19 mouse cellular contexts compared by ENCODE assay signal in genomic region chr4:45757941-45758340, GRCm38 (mm10). TPM values are rescaled to one million over a fixed set of nuclear protein-coding genes. Genes with fewer than 3 reads are reported as not detected.
A peak's percentile ranks its signal among the peaks of the same experiment; 100 is the strongest.
DNase-seq lines count a peak whose midpoint lies in the region; ATAC-seq lines count a peak whose summit lies in the region.
"Had no signal": no experiment of that assay in that cellular context is flagged by ENCODE, and none has a peak within 500 bp of the region (broad histone marks: within the 10 kb centered on the region; RNA-seq: fewer than 3 reads in every experiment).

No protein-coding gene starts in this region.

- no peak overlapping the region for H3K4me2 ChIP-seq in heart, embryonic 12.5 days
- H3K4me2 ChIP-seq in heart, embryonic 11.5 days, result no peak overlapping the region
- H3K4me2 ChIP-seq in kidney, embryonic 14.5 days (replicated peaks; ENCODE audit: low read depth, low read length), result no peak overlapping the region
- H3K4me2 ChIP-seq in midbrain, embryonic 15.5 days, result no peak overlapping the region
- H3K4me2 ChIP-seq: embryonic facial prominence, embryonic 13.5 days; heart, embryonic 13.5 days; hindbrain, embryonic 15.5 days had no signal

- peak overlapping the region; percentile 32; the same call in 1 of the 2 replicates for H3K9ac ChIP-seq in heart, embryonic 12.5 days
- no peak overlapping the region for H3K9ac ChIP-seq in heart, embryonic 11.5 days (ENCODE audit: low read depth, low read length)
- H3K9ac ChIP-seq in kidney, embryonic 14.5 days (ENCODE audit: low read depth, low read length), result no peak overlapping the region
- H3K9ac ChIP-seq in midbrain, embryonic 15.5 days, result 0 out of 2 replicates have a peak overlapping the region, but pooled peaks have one; percentile 1
- H3K9ac ChIP-seq: embryonic facial prominence, embryonic 13.5 days; heart, embryonic 13.5 days; hindbrain, embryonic 15.5 days had no signal

- 58% methylated on average over 5 of the region's 5 CpGs for WGBS in heart, embryonic 12.5 days
- 51% methylated on average over 5 of the region's 5 CpGs for WGBS in heart, embryonic 11.5 days (ENCODE audit: insufficient replicate concordance)
- WGBS in kidney, embryonic 14.5 days, result 13% methylated on average over 5 of the region's 5 CpGs
- WGBS in midbrain, embryonic 15.5 days, result 54% methylated on average over 5 of the region's 5 CpGs
- 70% methylated on average over 5 of the region's 5 CpGs for WGBS in midbrain, embryonic 10.5 days
- WGBS in limb, embryonic 10.5 days, result 29% methylated on average over 5 of the region's 5 CpGs

- H3K4me3 ChIP-seq in heart, embryonic 12.5 days, result no peak overlapping the region
- no peak overlapping the region for H3K4me3 ChIP-seq in heart, embryonic 11.5 days (ENCODE audit: low read depth, low read length)
- no peak overlapping the region for H3K4me3 ChIP-seq in kidney, embryonic 14.5 days (ENCODE audit: low read length)
- no peak overlapping the region for H3K4me3 ChIP-seq in midbrain, embryonic 15.5 days
- no peak overlapping the region for H3K4me3 ChIP-seq in midbrain, embryonic 10.5 days
- no peak overlapping the region for H3K4me3 ChIP-seq in limb, embryonic 10.5 days
- H3K4me3 ChIP-seq: embryonic facial prominence, embryonic 13.5 days; heart, embryonic 13.5 days; hindbrain, embryonic 15.5 days had no signal

- H3K9me3 ChIP-seq in heart, embryonic 12.5 days (replicated peaks), result no peaks in the 10 kb centered on the region
- no peaks in the 10 kb centered on the region for H3K9me3 ChIP-seq in heart, embryonic 11.5 days (replicated peaks; ENCODE audit: control insufficient read depth, low read length)
- no peaks in the 10 kb centered on the region for H3K9me3 ChIP-seq in kidney, embryonic 14.5 days (ENCODE audit: control insufficient read depth, low read length)
- H3K9me3 ChIP-seq in midbrain, embryonic 15.5 days, result no peaks in the 10 kb centered on the region
- H3K9me3 ChIP-seq in midbrain, embryonic 10.5 days (replicated peaks), result no peaks in the 10 kb centered on the region; the same call in 1 of the 2 replicates
- H3K9me3 ChIP-seq in limb, embryonic 10.5 days (replicated peaks), result no peaks in the 10 kb centered on the region
- H3K9me3 ChIP-seq: embryonic facial prominence, embryonic 13.5 days; heart, embryonic 13.5 days; hindbrain, embryonic 15.5 days had no signal

- ATAC-seq in heart, embryonic 12.5 days (ENCODE audit: insufficient number of reproducible peaks, low FRiP score), result no peak
- no peak for ATAC-seq in heart, embryonic 11.5 days (replicated peaks; ENCODE audit: insufficient number of reproducible peaks, low FRiP score, low TSS enrichment)
- ATAC-seq in kidney, embryonic 14.5 days (ENCODE audit: low FRiP score, low TSS enrichment), result 0 out of 2 replicates have a peak, but pooled peaks have one; percentile 43
- no peak for ATAC-seq in midbrain, embryonic 15.5 days (replicated peaks)
- ATAC-seq: forebrain, embryonic 16.5 days had no signal

- H3K27me3 ChIP-seq in heart, embryonic 12.5 days (replicated peaks), result peaks cover 9% of the 10 kb centered on the region; the same call in 1 of the 2 replicates
- peaks cover 2% of the 10 kb centered on the region for H3K27me3 ChIP-seq in heart, embryonic 11.5 days (ENCODE audit: control insufficient read depth, insufficient read depth, low read length)
- H3K27me3 ChIP-seq in kidney, embryonic 14.5 days (ENCODE audit: control insufficient read depth, insufficient read depth, low read length), result no peaks in the 10 kb centered on the region
- peaks cover 2% of the 10 kb centered on the region; the same call in 1 of the 2 replicates for H3K27me3 ChIP-seq in midbrain, embryonic 15.5 days (replicated peaks)
- peaks cover 99% of the 10 kb centered on the region for H3K27me3 ChIP-seq in midbrain, embryonic 10.5 days (ENCODE audit: low read depth, poor library complexity, severe bottlenecking)
- H3K27me3 ChIP-seq in limb, embryonic 10.5 days (ENCODE audit: low read depth, poor library complexity, severe bottlenecking), result peaks cover 20% of the 10 kb centered on the region
- H3K27me3 ChIP-seq: hindbrain, embryonic 15.5 days had no signal

- H3K4me1 ChIP-seq in heart, embryonic 12.5 days (replicated peaks), result peaks cover 17% of the 10 kb centered on the region
- H3K4me1 ChIP-seq in heart, embryonic 11.5 days (ENCODE audit: control insufficient read depth, insufficient read depth, low read length), result peaks cover 10% of the 10 kb centered on the region
- H3K4me1 ChIP-seq in kidney, embryonic 14.5 days (ENCODE audit: control insufficient read depth, insufficient read depth, low read length), result peaks cover 24% of the 10 kb centered on the region; the same call in 1 of the 2 replicates
- H3K4me1 ChIP-seq in midbrain, embryonic 15.5 days, result peaks cover 39% of the 10 kb centered on the region
- peaks cover 39% of the 10 kb centered on the region for H3K4me1 ChIP-seq in midbrain, embryonic 10.5 days
- H3K4me1 ChIP-seq in limb, embryonic 10.5 days, result peaks cover 57% of the 10 kb centered on the region

- no peaks in the 10 kb centered on the region for H3K36me3 ChIP-seq in heart, embryonic 12.5 days
- no peaks in the 10 kb centered on the region for H3K36me3 ChIP-seq in heart, embryonic 11.5 days (ENCODE audit: control insufficient read depth, insufficient read depth, low read length)
- H3K36me3 ChIP-seq in kidney, embryonic 14.5 days (ENCODE audit: control insufficient read depth, insufficient read depth, low read length), result no peaks in the 10 kb centered on the region
- H3K36me3 ChIP-seq in midbrain, embryonic 15.5 days (replicated peaks), result no peaks in the 10 kb centered on the region
- no peaks in the 10 kb centered on the region for H3K36me3 ChIP-seq in midbrain, embryonic 10.5 days
- no peaks in the 10 kb centered on the region for H3K36me3 ChIP-seq in limb, embryonic 10.5 days
- H3K36me3 ChIP-seq: embryonic facial prominence, embryonic 13.5 days; heart, embryonic 13.5 days; hindbrain, embryonic 15.5 days had no signal

- DNase-seq in kidney, adult 8-10 months, result no peak
- DNase-seq in midbrain, embryonic 10.5 days (ENCODE audit: low spot score), result no peak
- DNase-seq in limb, embryonic 10.5 days (ENCODE audit: low spot score), result no peak
- no peak for DNase-seq in lung, postnatal 36 days
- DNase-seq: adrenal gland, adult 2 months; adrenal gland, postnatal 25 days; cerebellum, adult 18-20 months; cerebellum, postnatal 36 days; gastrocnemius, postnatal 10 days; heart, adult 18-20 months; heart, postnatal 4 days had no signal

- H3K27ac ChIP-seq in heart, embryonic 12.5 days (ENCODE audit: poor library complexity, severe bottlenecking), result no peak overlapping the region
- no peak overlapping the region for H3K27ac ChIP-seq in heart, embryonic 11.5 days (ENCODE audit: low read depth, low read length)
- H3K27ac ChIP-seq in kidney, embryonic 14.5 days (ENCODE audit: low read depth, low read length), result no peak overlapping the region
- H3K27ac ChIP-seq in midbrain, embryonic 15.5 days, result no peak overlapping the region
- no peak overlapping the region for H3K27ac ChIP-seq in midbrain, embryonic 10.5 days (replicated peaks)
- H3K27ac ChIP-seq in limb, embryonic 10.5 days, result 0 out of 2 replicates have a peak overlapping the region, but pooled peaks have one; percentile 39
- H3K27ac ChIP-seq: embryonic facial prominence, embryonic 13.5 days; heart, embryonic 13.5 days; hindbrain, embryonic 15.5 days had no signal

RNA-seq across cellular contexts. Expression of gene Aldh1b1, which starts 40.9 kb away (rescaled TPM):
- 104 and 107 TPM in 2 replicates for polyA plus RNA-seq in heart, embryonic 12.5 days (2016; fragmentation: Nextera tagmentation; extraction: Ambion mirVana)
- polyA plus RNA-seq in heart, embryonic 11.5 days (2014; fragmentation: Nextera tagmentation; extraction: Ambion mirVana), result 33.1 and 49.0 TPM in 2 replicates
- polyA plus RNA-seq in kidney, embryonic 14.5 days (2014; fragmentation: Nextera tagmentation; extraction: Ambion mirVana), result 2.0 and 2.2 TPM in 2 replicates
- polyA plus RNA-seq in midbrain, embryonic 15.5 days (2015; fragmentation: Nextera tagmentation; extraction: Ambion mirVana), result 22.5 and 23.3 TPM in 2 replicates
- polyA plus RNA-seq in midbrain, embryonic 10.5 days (2016; fragmentation: Nextera tagmentation; extraction: Ambion mirVana), result 4.6 and 5.1 TPM in 2 replicates
- polyA plus RNA-seq in limb, embryonic 10.5 days (2016; fragmentation: Nextera tagmentation; extraction: Ambion mirVana), result 2.5 and 2.9 TPM in 2 replicates

Comparison
In these comparisons a context has a peak if more than half of its experiments do, and no peak if none do; other contexts are left out.
1. H3K9ac ChIP-seq: peak in heart, embryonic 12.5 days (single experiment) and midbrain, embryonic 15.5 days (single experiment); none in heart, embryonic 11.5 days (single experiment) and kidney, embryonic 14.5 days (single experiment).